Mouse (Mus musculus) layer of hippocampus, postnatal 14 days (tissue): Measurements from ENCODE around the gene Pdgfa. TPM values are rescaled to one million over a fixed set of nuclear protein-coding genes. Genes with fewer than 3 reads are reported as not detected.

Experiments
- DNase-seq, 2 experiments: peaks; one replicate each; pipeline ENCODE4 v3.0.0; 2021 to 2022; ENCODE audit warnings: low spot score in 2 of 2, mixed read lengths in 1 of 2
- long read RNA-seq, 2 experiments: library from polyadenylated mRNA; stranded (forward); transcript quantifications; one replicate each; pipeline ENCODE4 v2.0.0; 2021
- total RNA-seq, 2 experiments: library from RNA; stranded (reverse); gene quantifications; 2 replicates each; pipeline ENCODE4 v1.2.3; 2021

Gene Pdgfa
- total RNA-seq: 10 to 100 TPM; 50.2 to 50.3 TPM
- long read RNA-seq, experiment 1, transcript Pdgfa-204 (7 exons, 1,287 nt): minor isoform, 6 of 56 reads
- long read RNA-seq, experiment 1, transcript Pdgfa-202 (6 exons, 2,060 nt): major isoform, 45 of 56 reads
- long read RNA-seq, experiment 1, partial matches to known transcripts: 2 of 56 reads
- long read RNA-seq, experiment 1, other reads (novel, unspliced or antisense): 2 of 56 reads
- long read RNA-seq, experiment 2, transcript Pdgfa-202 (6 exons, 2,060 nt): major isoform, 56 of 92 reads
- long read RNA-seq, experiment 2, transcript Pdgfa-204 (7 exons, 1,287 nt): minor isoform, 19 of 92 reads
- long read RNA-seq, experiment 2, partial matches to known transcripts: 8 of 92 reads
- long read RNA-seq, experiment 2, other reads (novel, unspliced or antisense): 7 of 92 reads

DNA sequence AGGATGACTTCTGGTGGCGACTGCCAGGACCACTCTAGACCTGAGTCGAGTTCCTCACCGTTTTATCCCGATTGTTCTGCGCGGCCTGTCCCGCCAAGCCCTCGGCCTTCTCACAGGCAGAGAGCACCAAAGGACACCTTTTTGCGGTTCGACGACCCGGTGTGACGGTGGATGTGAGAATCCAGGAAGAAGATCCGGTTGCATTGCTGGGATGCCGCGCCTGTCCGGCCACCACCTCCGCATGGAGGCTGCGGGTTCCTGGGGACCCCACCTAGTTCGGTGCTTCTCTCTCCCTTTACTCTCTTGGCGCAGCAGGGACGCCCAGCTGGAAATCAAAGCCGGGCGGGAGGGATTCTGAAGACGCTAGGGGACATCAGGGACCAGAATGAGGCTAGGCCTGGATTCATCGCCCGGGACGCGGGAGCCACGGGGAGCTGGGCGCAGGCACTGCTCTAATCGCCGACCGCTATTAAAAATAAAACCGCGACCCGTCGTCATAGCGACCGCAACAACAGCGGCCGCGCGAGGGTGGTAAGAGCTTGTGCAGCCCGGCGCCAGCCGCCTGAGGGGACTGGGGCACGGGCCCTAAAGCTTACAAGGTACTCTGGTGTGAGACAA is at the start of gene Pdgfa:
TSS of gene Pdgfa (minus strand) at position 200 of the 618 bp plus-strand sequence.
- DNase-seq: peak; percentile 46 to 51

DNA sequence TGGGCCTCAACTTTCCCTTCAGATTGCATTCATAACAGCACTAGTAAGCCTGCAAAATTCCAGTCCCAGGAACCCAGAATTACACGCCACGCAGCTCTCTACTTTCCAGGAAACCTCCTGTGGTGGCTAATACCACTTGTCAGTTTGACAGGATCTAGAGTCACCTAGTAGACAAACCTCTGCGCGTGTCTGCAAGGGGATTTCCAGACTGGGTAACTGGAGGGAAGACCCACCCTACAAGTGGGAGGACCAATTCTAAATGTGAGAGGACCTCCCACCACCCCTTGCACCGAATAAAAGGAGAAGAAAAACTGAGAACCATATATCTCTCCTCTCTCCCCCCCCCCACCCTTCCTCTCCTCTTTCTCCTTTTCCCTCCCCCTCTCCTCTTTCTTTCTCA is 49.5 kb upstream of the Pdgfa start:
- DNase-seq: no peak

DNA sequence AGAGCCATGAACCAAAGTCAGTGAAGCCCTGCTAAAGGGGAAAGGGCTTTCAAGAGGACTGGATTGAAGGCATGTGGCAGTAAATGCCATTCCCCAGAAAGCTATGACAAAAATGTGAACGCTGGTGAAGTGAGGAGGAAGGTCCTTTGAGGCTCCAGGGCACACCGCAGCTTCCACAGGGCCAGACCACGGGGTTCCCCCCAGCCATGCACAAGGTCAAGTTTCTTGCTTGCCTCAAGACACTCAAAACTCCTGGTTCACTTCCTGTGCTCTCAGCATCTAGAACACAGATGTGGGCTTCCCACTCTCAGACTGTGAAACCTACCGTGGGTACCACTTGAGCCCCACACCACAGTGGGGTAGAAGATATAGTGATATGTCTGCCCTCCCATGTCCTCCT is 46.4 kb upstream of the Pdgfa start:
- DNase-seq: no peak

DNA sequence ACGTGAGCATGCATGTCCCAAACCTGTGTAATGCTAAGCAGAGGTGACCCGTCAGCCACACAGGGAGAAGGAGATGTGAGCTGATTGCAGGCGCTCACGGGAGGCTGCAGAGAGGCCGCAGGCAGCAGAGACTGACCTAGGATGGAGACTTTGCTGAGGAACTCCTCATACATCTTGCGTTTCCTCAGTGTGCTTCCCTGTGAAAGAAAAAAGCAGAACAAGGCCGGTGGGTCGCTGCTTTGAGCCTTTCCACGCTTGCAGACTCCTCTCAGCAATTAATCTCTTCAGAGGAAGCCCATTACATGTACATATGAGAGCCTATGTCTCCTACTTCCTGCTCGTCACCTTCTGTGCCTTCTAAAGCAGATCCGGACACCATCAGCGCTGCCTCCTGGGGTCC is 45.1 kb upstream of the Pdgfa start:
- no peak for DNase-seq

DNA sequence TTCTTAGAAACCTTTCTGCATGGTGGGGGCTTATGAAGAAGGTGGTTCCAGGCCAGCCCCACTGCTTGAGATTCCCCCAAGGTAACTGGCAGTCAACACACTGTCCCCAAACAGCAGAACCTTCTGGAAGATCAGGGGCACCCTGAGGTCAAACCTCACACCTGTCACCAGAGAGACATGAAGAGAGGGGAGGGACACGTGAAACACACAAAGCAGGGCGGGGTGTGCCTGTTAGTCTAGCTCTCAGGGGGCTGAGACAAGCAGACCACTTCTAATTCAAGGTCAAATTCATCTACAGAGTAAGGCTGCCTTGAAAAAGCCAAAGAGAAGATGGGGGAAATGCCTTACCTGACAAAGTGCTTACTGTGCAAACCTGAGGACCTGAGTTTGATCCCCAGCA is 38.0 kb upstream of the Pdgfa start:
- no peak for DNase-seq

DNA sequence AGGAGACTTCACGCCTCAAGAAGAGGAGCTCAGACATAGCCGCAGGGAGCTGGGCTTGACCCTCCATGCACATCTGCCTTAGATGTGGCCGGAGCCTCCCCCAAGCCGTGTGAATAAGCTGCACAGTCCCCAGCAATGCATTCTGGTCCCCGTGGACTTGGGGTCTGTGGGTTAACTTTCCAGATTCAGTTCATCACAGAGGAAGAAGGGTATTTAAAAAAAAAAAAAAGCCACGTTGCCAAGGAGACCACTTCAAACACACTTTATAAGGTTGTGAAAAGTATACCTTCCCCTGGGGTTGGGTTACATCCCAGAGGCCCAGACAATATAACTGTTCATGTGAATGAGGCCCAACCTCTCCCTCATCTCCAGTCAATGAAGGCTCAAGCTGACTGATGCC is 37.6 kb upstream of the Pdgfa start:
- no peak for DNase-seq

DNA sequence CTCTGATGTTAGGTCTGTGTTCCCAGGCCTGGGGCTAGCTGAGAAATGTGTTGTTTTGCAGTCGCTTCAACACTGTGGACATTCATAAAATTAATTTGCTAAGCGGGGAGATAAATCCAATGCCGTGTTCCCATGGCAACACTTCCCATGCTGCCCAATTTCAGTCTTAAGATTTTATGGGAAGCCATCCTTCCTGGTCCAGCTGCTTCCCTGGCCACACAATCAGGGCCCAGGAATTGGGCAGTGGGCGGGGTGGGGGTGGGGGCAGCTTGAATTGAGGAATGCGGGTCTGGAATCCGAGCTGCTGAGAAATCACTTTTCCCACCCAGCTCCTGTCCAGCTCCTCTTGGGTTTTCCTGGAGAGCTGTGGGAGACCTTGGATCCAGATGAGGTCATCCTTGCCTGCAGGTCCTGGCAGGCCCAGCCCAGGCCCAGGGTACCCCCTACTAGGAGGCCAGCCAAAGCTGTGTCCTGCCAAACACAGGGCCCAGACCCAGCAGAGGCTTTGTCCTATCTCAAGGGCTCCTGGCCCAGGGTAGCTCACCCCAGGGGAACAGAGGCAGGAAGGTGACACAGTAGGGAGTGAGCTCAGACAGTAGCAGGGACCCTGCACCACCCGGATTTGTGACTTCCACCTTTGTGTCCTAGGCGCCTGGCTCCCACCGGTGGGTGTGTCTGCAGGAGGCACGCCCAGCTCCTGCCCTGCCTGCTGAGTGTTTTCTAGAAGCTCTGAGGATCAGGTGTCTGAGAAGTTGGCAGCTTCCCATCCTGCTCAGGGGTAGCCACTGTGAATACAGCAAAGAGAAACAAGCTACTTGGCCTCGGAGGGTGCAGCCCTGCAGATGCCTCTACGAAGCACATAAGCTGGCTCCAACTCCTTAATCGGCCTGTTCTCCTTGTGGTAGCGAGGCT is 36.5 kb upstream of the Pdgfa start:
- DNase-seq: peak in 1 of 2 experiments; percentile 16

DNA sequence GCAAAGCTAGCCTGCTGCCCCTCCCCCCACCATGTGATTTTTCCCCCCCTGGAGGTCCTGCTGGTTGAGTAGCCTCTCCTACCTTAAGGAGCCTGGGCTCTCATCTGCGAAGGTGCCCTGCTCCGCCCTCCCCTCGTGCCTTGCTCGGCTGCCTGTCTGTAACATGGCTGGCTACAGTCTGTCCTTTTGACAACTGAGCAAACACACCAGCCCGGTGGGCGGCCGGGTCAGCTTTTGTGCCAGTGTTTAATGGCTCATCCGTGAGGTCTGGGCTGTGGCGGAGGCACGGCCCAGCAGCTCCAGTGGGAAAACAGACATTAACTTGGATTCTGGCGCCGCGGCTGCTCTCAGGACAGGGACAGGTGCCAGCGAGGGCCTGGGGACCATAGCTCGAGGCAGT is 30.4 kb upstream of the Pdgfa start:
- no peak for DNase-seq

DNA sequence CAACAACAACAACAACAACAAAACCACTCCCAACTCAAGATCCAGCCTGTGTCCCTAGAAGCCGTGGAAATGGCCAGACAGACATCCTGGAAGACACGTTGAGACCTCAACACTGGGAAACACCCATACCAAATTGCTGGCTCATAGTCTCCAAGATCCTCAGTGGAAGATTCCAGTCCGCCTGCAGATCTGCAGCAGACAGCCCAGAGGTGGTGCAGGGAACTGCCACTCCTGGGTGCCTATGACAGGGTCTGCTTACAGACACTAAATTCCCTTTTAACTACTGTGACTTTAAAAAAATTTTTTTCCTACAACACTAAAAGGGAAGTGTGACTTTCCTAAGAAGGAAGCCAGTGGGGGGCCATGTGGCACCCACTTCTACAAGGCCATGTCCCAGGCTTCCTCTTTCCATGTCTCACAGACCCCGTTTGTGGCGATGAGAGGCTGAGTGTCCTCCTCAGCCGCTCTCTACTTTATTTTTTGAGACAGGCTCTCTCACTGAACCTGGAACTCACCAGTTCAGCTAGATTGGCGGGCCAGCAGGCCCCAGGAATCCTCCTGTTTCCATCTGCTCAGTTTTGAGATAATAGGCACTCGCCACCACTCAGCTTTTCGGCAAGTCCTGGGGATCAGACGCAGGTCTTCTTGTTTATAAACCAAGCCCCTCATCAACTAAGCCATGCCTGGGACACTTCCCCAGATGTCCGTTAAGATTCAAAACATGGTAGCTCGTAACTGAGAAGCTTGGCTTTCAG is 27.4 kb upstream of the Pdgfa start:
- DNase-seq: no peak

DNA sequence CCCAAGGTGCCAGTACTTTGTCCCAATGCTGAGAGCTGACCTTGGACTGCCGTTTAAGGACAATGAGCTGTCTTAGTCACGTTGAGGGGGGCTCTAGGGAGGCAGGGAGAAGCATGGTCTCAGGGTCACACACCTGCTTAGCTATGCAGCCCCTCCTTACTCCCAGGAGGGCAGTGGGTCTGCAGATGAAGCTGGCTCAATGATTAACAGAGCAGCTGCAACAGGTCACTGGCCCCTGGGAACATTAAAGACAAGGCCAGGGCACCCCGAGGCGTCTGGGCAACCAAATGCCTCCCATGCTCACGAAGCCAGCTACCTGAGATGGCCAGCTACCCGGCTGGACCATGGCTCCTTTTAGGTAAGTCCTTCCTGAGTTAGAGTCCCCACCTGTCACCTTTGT is 23.4 kb upstream of the Pdgfa start:
- no peak for DNase-seq

DNA sequence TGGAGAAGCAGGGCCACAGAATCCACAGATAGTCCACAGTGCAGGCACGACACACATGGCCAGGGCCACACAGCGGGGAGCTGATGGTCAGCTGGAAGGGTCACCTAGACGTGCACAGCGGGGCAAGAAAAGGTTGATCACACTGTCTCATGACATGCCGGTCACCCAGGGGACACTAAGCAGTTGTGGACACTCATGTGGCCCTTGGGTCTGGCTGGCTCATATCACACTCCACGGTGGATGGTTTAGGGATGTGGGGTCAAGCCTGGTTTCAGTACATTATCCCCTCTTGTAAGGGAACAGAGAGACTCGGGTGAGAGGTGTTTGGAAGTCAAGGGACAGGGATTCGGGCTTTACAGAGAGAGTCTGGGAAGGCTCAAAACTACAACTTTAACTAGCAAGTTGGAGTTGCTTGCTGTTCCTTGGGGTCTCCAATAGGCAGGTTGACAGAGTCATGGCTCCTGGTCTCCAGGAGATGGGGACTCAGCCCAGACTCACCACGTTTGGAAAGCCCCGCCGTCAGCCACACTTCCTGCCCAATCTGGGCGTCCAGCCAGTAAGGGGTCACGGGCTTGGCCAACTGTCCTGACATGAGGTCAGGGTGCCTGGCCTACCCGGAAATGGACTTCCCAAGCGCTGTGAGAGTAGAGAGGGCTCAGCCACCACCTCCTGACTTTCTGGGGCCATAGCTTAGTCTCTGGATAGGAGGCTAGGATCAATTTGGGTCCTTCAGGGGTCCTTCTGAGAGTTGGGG is 20.4 kb upstream of the Pdgfa start:
- DNase-seq: peak in 1 of 2 experiments; percentile 37

DNA sequence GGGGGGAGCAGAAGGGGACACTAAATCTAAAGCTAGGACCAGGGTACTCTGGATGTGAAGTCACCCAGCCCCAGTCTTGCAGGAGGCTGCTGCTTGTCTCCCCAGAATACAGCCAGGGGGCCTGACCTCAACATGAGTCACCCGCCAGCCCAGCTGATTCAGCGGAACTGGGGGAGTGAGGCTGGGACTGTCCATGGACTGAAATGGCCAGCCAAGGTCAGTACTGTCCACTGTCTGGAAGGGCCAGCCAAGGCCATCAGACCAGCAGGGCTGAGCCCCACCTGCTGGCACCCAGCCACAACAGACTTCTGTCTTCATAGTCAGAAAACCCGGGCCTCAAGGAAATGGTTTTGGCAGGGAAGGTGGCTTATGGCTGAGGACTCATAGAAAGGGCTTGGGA is 17.9 kb upstream of the Pdgfa start:
- DNase-seq: peak; percentile 9 to 21

DNA sequence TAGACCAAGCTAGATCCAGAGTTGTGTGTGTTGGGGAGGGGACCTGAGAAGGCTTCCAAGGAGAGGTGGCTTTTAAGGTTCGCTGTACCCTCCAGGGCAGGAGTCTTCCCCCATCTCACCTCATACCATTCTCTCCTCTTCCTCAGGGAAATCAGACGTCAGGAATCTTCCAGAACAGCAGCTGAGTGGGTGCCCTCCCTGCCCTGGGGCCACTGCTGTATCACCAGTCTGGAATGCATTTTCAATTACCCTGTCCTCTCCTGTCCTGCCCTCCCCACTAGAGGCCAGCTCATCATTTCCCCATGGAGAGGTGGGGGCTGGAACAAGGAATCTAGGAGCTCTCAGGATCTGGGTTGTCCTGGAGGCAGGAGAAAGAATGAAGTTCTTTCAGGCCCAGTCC is 13.5 kb upstream of the Pdgfa start:
- DNase-seq: no peak

DNA sequence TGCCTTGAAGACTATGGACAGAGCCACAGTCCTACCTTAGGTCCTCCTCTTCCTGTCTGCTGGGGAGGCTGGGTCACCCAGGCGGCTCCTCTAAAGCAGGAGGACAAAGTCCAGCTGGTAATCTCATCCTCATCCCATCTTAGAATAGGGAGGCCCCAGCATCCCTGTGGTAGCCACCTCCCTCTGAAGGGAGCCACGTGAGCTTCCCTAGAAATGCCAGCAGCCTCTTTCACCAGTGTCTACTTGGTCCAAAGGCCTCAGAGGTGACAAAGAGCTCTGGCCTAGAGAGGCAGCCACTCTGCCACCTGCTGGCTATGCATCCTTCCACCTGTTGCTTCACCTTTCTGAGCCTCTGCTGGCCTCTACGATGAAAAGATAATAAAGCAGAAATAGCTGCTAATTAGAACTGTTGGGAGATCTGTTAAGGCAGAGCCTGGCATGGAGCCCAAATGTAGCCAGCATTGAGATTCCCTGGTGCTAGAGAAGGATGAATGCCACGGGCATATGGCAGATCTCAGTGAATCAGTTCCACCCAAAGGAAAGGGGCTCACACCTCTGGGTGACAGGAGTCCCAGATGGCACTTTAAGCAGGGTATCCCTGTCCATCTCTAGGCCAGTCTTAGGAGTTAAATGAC is 10.1 kb upstream of the Pdgfa start:
- DNase-seq: no peak

DNA sequence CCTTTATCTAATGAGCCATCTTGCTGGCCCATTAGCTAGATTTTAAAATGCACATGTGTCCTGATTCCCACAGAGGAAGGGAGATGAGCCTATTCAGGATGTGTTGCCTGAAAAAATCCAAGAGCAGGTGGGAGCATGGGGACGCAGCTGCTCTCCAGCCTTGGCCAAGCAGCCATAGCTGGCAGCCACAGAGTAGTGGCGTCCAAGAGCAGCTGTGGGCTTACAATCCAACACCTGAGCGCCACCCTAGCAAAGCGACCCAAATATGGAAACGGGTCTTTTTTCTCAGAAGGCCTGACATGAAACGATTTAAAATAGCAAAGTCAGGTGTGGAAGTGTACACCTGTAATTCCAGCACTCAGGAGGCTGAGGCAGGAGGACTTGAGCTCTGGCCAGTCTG is 7.4 kb upstream of the Pdgfa start:
- DNase-seq: no peak

DNA sequence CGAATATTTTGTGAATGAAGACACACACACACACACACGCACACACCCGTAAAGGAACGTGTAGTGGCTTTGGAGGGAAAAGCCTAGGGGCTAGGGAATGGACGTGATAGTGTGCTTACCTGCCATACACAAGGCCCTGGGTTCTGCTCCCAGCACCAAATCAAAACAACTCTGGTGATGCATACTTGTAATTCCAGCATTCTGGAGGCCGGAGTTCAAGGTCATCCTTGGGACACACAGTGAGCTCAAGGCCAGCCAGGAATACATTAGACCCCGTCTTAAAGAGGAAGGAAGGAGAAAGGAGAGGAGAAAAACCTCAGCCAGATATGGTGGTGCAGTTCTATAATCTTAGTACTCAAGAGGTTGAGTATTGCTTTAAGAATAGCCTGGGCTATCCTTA is 2.5 kb upstream of the Pdgfa start:
- no peak for DNase-seq

DNA sequence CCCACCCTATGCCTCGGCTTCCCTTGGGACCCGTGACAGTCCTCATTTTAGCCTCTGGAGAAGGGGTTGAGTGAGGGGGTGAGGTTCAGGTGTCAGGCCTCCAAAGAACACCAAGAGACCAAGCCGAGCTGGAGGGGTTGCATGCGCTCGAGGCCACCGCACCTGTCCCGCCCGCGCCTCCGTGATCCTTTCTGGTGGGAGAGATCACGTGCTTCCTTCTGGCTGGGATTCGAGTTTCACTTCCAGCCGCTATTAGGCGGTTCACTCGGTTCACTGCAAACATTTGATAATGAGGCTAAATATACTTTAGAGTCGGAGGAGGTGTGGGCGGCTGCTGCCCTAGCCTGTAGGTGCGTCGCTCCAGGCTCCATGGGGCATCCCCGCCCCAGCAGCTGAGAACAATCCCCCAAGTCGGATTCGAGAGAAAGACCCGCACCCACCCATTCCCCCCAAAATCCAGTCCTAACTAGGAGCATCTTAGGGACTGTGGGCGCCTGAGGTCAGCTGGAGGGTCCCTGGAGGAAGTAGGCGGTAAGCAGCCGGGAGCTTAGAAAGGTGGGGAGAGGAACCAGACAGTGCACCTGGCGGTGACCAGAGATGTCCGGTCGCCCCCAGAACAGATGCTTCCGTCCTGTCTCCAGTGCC is 888 bp upstream of the Pdgfa start:
- DNase-seq: no peak

DNA sequence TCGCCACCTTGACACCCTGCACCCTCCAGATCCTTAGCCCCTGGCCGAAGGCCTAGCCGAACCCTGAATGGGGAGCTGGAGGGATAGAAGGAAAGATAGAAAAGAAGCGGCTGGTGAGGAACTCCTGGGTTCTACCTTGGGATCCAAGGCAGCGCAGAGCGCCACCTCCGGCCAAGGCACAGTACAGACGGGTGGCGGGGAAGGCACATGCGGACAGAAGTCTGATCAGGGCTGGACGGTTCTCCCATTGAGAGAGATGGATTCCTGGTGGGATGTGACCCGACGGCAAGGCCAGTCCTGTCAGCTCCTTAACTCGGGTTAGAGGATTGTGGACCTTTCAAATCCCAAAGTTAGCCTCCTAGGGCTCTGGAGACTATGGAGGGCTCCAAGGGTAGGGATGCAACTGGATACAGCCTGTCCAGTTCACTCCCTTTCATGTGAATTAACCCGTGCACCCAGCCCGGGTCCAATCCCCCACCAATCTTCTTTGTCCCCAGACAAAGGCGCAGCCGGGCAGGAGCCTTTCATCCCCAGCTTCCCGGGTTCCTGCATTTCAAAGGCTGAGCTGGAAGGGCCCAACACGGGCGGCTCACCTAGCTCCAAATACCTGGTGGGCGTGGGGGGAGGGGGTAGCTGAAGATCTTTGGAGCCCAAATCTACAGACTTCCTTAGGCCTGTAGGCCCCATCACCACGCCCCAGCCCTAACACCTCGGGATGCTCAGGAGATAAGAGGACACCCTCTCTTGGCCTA is 672 bp downstream of the Pdgfa start:
- DNase-seq: peak in 1 of 2 experiments; percentile 41
